Mouse (Mus musculus) kidney, postnatal 0 days (tissue): ENCODE results near the gene Znrf3. TPM values are rescaled to one million over a fixed set of nuclear protein-coding genes. Genes with fewer than 3 reads are reported as not detected.

Experiments
- ATAC-seq: fragments of 200-750 bp; cut with Nextera tagmentation; replicated peaks from 2 replicates; pipeline ENCODE4 v1.8.0; 2017; ENCODE audit warnings: low read depth, moderate number of reproducible peaks, moderate TSS enrichment, moderate library complexity; ENCODE audit not compliant: low FRiP score
- DNase-seq: peaks from one replicate; pipeline ENCODE4 v3.0.0-alpha.2; 2016; ENCODE audit warnings: low spot score
- H3K27ac ChIP-seq: fragments of 300-500 bp; sonication (generic); 2 replicates; pipeline ENCODE4 v1.5.1; 2014; ENCODE audit warnings: mild to moderate bottlenecking
- H3K27me3 ChIP-seq: fragments of 300-500 bp; sonication (generic); 2 replicates; pipeline ENCODE4 v1.6.1; 2014; ENCODE audit warnings: low read length, mixed read lengths; ENCODE audit not compliant: insufficient read depth
- H3K36me3 ChIP-seq: fragments of 300-500 bp; sonication (generic); 2 replicates; pipeline ENCODE4 v1.6.1; 2014; ENCODE audit warnings: low read length, mixed read lengths; ENCODE audit not compliant: insufficient read depth
- H3K4me1 ChIP-seq: fragments of 300-500 bp; sonication (generic); replicated peaks from 2 replicates; pipeline ENCODE4 v1.6.1; 2014; ENCODE audit warnings: antibody characterized with exemption, low read length, mixed read lengths; ENCODE audit not compliant: insufficient read depth
- H3K4me2 ChIP-seq: fragments of 300-500 bp; sonication (generic); 2 replicates; pipeline ENCODE4 v1.6.1; 2014; ENCODE audit warnings: mild to moderate bottlenecking, low read length, moderate library complexity, mixed read lengths
- H3K4me3 ChIP-seq: fragments of 300-500 bp; sonication (generic); replicated peaks from 2 replicates; pipeline ENCODE4 v1.5.1; 2014; ENCODE audit warnings: low read depth, low read length
- H3K9ac ChIP-seq: fragments of 300-500 bp; sonication (generic); 2 replicates; pipeline ENCODE4 v1.6.1; 2014; ENCODE audit warnings: low read depth, low read length
- H3K9me3 ChIP-seq: fragments of 300-500 bp; sonication (generic); replicated peaks from 2 replicates; pipeline ENCODE4 v1.6.1; 2016; ENCODE audit warnings: low read length, inconsistent platforms, mixed read lengths
- CTCF ChIP-seq: IDR thresholded peaks from 2 replicates; pipeline ENCODE4 v1.5.1; 2016; ENCODE audit warnings: antibody characterized with exemption, low read depth, mild to moderate bottlenecking, moderate library complexity
- WGBS: fragments of 180-500 bp; shearing (Covaris S2); extraction: QIAGEN DNeasy Blood & Tissue Kit; methylation state at CpG from one replicate; pipeline ENCODE4 v1.1.7; 2014; 5-methylcytosine and 5-hydroxymethylcytosine counted together
- polyA plus RNA-seq: library from polyadenylated mRNA; unstranded; fragments of >200 nt; fragmentation: Nextera tagmentation; extraction: Ambion mirVana; gene quantifications from 2 replicates; pipeline ENCODE4 v1.2.1, GENCODE M21; 2015

The Znrf3 gene
- polyA plus RNA-seq, 1 experiment from 2014 or later, result 13.3 TPM

DNA sequence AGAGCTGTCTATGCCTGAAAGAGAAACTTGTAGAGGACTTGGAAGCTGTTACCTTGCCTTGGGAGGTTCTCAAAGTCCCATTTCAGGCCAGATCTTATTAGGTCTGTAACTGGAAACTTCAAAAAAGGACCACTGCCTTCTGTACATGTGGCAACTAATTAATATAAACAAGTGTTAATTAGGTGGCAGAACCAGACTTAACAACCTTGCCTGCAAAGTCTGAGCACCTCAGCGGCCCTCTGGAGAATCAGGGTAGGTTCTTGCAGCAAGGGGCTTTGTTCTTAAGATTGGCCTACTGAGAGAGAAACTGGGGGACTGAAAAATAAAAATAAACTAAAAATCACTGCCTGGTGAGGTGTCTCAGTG is 146.7 kb downstream of the Znrf3 start:
- Histone ChIP-seq H3K27ac (peak overlapping the region; percentile 80), H3K9ac (no peak overlapping the region), H3K27me3 (no peaks in the 10 kb centered on the region), H3K36me3 (no peaks in the 10 kb centered on the region), H3K4me2 (peak overlapping the region; percentile 25), H3K4me3 (no peak overlapping the region), H3K9me3 (no peaks in the 10 kb centered on the region), H3K4me1 (peaks cover 28% of the 10 kb centered on the region; the same call in 1 of the 2 replicates)
- 17% methylated on average over 1 of the region's 1 CpGs for WGBS
- ATAC-seq (no peak), DNase-seq (no peak)
- no peak for TF ChIP-seq CTCF

DNA sequence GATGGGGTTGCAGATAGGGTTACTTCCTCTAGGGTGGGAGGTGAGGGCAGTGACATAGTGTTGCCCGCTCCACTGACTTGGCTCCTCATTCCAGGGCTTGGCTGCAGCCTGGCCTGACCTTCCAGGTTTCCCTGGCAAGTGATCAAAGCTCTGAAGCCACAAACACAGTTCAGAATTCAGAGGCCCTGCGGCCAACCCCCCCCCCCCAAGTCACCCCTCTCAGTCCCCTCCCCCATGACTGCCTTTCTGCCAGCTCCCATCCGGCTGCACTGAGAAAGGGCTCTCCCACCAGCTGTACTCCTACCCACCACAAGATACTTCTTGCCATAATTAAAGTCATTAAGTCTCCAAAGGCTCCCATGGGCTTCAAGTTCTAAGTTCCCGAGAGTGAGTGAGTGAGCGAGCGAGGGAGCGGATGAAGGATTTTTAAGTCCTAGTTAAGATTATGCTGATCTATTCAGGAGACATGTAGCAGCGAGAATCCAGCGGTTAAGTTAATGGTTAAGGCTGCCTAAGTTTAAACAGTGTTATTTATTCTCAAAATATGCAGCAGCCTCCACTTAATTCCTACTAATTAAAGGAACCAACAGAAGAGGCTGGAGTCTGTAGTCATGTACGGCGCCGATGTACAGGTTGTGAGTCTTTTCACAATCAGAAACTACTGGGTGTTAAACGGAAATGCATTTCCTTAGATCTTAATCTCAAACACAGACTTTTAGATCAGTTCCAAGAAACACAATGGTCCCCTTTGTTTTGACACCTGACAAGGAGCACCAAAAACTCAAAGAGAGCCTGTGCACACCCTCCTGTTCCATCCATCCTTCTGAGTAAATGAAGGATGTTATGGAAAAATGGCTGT is 147.3 kb downstream of the Znrf3 start:
- H3K27me3 ChIP-seq, result no peaks in the 10 kb centered on the region
- TF ChIP-seq CTCF, result no peak
- H3K9me3 ChIP-seq, result no peaks in the 10 kb centered on the region
- peak overlapping the region; percentile 80 for H3K27ac ChIP-seq
- peak overlapping the region; percentile 25 for H3K4me2 ChIP-seq
- H3K36me3 ChIP-seq, result no peaks in the 10 kb centered on the region
- no peak overlapping the region for H3K9ac ChIP-seq
- no peak overlapping the region for H3K4me3 ChIP-seq
- peak; percentile 90 for ATAC-seq
- DNase-seq, result peak; percentile 87
- 12% methylated on average over 13 of the region's 13 CpGs for WGBS
- H3K4me1 ChIP-seq, result peaks cover 28% of the 10 kb centered on the region; the same call in 1 of the 2 replicates

DNA sequence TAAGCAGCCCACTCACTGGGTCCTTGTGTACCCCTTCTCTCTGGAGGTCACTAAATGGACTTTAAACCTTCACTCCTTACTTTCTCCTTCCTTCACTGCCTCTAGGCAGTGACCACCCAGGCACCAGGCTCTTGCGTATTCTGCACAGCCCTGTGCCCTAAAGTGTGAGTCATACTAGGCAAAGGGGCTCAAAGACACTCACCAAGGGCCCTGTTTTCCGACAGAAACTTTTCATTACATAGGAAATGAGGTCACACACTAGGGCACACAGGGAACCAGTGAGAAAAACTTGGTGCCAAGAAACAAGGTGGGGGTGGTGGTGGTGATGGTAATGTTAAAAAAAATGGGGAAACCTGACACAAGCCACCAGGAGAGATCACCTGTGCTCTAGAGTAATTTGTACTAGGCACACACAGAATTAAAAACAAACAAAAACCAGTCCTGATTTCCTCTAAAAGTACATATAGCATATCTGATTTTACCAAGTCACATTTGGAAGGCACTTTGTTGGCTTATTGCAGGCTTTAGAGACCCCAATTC is 148.0 kb downstream of the Znrf3 start:
- peaks cover 28% of the 10 kb centered on the region; the same call in 1 of the 2 replicates for H3K4me1 ChIP-seq
- no peaks in the 10 kb centered on the region for H3K36me3 ChIP-seq
- H3K4me2 ChIP-seq, result 0 out of 2 replicates have a peak overlapping the region, but pooled peaks have one; percentile 25
- H3K9me3 ChIP-seq, result no peaks in the 10 kb centered on the region
- ATAC-seq (peak; percentile 70), DNase-seq (peak; percentile 38)
- no peak overlapping the region for H3K4me3 ChIP-seq
- H3K9ac ChIP-seq, result no peak overlapping the region
- H3K27ac ChIP-seq, result peak overlapping the region; percentile 80
- 32% methylated on average over 2 of the region's 2 CpGs for WGBS
- no peaks in the 10 kb centered on the region for H3K27me3 ChIP-seq
- no peak for TF ChIP-seq CTCF

- TF ChIP-seq CTCF, result no peak
- Histone ChIP-seq H3K4me3 (no peak overlapping the region), H3K4me1 (peaks cover 28% of the 10 kb centered on the region; the same call in 1 of the 2 replicates), H3K27me3 (no peaks in the 10 kb centered on the region), H3K36me3 (no peaks in the 10 kb centered on the region), H3K9me3 (no peaks in the 10 kb centered on the region), H3K9ac (no peak overlapping the region), H3K27ac (no peak overlapping the region), H3K4me2 (no peak overlapping the region)
- ATAC-seq (no peak), DNase-seq (no peak)
- 65% methylated on average over 3 of the region's 3 CpGs for WGBS
These were observed 149.8 kb downstream of the Znrf3 start for GRCm38 (mm10) chr11:5294805-5295204.

- DNase-seq (peak; percentile 82), ATAC-seq (no peak)
- TF ChIP-seq CTCF, result peak; percentile 96
- Histone ChIP-seq H3K9ac (no peak overlapping the region), H3K36me3 (no peaks in the 10 kb centered on the region), H3K27ac (no peak overlapping the region), H3K9me3 (no peaks in the 10 kb centered on the region), H3K27me3 (no peaks in the 10 kb centered on the region), H3K4me2 (no peak overlapping the region), H3K4me1 (0 out of 2 replicates have a peak, but pooled peaks cover 1% of the 10 kb centered on the region), H3K4me3 (no peak overlapping the region)
- 16% methylated on average over 5 of the region's 5 CpGs for WGBS
These were observed 154.0 kb downstream of the Znrf3 start for GRCm38 (mm10) chr11:5290691-5291090.

DNA sequence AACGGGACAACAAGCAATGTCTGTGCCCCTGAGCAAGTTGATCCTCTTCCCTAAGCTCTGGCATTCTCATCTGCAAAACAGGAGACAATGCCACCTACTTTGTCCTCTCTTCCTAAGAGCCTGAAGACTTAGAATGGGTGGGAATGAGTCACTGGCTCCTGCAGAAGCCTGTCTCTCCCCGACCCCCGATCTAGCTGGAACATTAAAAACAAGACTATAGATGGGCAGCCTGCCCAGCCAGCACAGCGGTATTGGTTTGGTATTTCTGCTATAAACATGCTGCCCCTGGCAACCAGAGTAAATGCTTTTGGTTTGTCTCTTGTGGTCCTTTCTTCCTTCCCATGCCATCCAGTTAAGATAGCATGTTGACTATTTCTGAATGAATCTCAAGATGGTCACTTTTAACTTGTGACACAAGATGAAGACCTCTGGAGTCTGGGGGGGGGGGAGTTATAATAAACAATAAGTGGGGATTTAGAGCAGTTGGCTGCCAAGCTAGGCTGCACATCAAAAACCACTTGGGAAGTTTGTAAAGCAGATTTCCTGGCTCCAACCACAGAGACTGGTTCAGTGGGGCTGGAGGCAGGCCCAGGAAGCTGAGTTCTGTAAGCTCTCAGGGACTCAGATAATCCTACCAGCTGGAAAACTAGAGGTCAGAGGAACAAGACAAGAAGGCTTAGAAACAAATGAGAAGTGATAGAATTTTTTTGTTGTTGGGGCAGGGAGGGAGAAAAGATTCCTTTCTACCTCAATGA is 154.6 kb downstream of the Znrf3 start:
- no peaks in the 10 kb centered on the region for H3K9me3 ChIP-seq
- H3K36me3 ChIP-seq, result no peaks in the 10 kb centered on the region
- no peaks in the 10 kb centered on the region for H3K4me1 ChIP-seq
- H3K4me3 ChIP-seq, result no peak overlapping the region
- H3K4me2 ChIP-seq, result no peak overlapping the region
- no peaks in the 10 kb centered on the region for H3K27me3 ChIP-seq
- no peak for DNase-seq
- no peak for ATAC-seq
- no peak overlapping the region for H3K27ac ChIP-seq
- no peak for TF ChIP-seq CTCF
- no peak overlapping the region for H3K9ac ChIP-seq
- WGBS, result 69% methylated on average over 4 of the region's 4 CpGs
